In genomic region chr1:171561200-171561599, GRCm38 (mm10) we compare ENCODE assay signal across 19 mouse cellular contexts. TPM values are rescaled to one million over a fixed set of nuclear protein-coding genes. Genes with fewer than 3 reads are reported as not detected.
DNase-seq lines count a peak whose midpoint lies in the region; ATAC-seq and TF ChIP-seq lines count a peak whose summit lies in the region.
"Had no signal": no experiment of that assay in that cellular context is flagged by ENCODE, and none has a peak within 500 bp of the region (broad histone marks: within the 10 kb centered on the region; RNA-seq: fewer than 3 reads in every experiment).

No protein-coding gene starts in this region.

- H3K27ac ChIP-seq in heart, embryonic 12.5 days (ENCODE audit: poor library complexity, severe bottlenecking) = no peak overlapping the region
- H3K27ac ChIP-seq in spleen, adult 2 months (ENCODE audit: insufficient read depth, low read length) = peak overlapping the region; percentile 43; the same call in 1 of the 2 replicates
- H3K27ac ChIP-seq in liver, embryonic 16.5 days (ENCODE audit: low read length) = 0 out of 2 replicates have a peak overlapping the region, but pooled peaks have one; percentile 12
- no peak overlapping the region for H3K27ac ChIP-seq in hindbrain, embryonic 16.5 days (ENCODE audit: low read depth, low read length)
- H3K27ac ChIP-seq: gastrocnemius, adult 2 months; limb, embryonic 13.5 days had no signal

- H3K36me3 ChIP-seq in heart, embryonic 12.5 days = no peaks in the 10 kb centered on the region
- no peaks in the 10 kb centered on the region for H3K36me3 ChIP-seq in spleen, adult 2 months (ENCODE audit: control insufficient read depth, insufficient read depth, low read length)
- no peaks in the 10 kb centered on the region for H3K36me3 ChIP-seq in liver, embryonic 16.5 days (ENCODE audit: control insufficient read depth, insufficient read depth)
- H3K36me3 ChIP-seq in hindbrain, embryonic 16.5 days (ENCODE audit: control insufficient read depth, insufficient read depth, low read length) = no peaks in the 10 kb centered on the region
- H3K36me3 ChIP-seq: limb, embryonic 13.5 days had no signal

- H3K9ac ChIP-seq in heart, embryonic 12.5 days = no peak overlapping the region
- H3K9ac ChIP-seq in liver, embryonic 16.5 days (ENCODE audit: low read depth, low read length) = no peak overlapping the region
- H3K9ac ChIP-seq in hindbrain, embryonic 16.5 days (ENCODE audit: low read depth, low read length) = no peak overlapping the region
- H3K9ac ChIP-seq: limb, embryonic 13.5 days had no signal

- H3K9me3 ChIP-seq in heart, embryonic 12.5 days (replicated peaks) = no peaks in the 10 kb centered on the region
- H3K9me3 ChIP-seq in liver, embryonic 16.5 days (replicated peaks; ENCODE audit: control insufficient read depth, low read length) = no peaks in the 10 kb centered on the region
- H3K9me3 ChIP-seq in hindbrain, embryonic 16.5 days (ENCODE audit: control insufficient read depth, low read length) = no peaks in the 10 kb centered on the region
- H3K9me3 ChIP-seq: limb, embryonic 13.5 days had no signal

- H3K4me3 ChIP-seq in heart, embryonic 12.5 days = no peak overlapping the region
- H3K4me3 ChIP-seq in spleen, adult 2 months (ENCODE audit: extremely low read depth, insufficient read depth, insufficient read length) = no peak overlapping the region
- H3K4me3 ChIP-seq in liver, embryonic 16.5 days (ENCODE audit: low read depth, low read length) = no peak overlapping the region
- H3K4me3 ChIP-seq in hindbrain, embryonic 16.5 days (ENCODE audit: low read length) = no peak overlapping the region
- H3K4me3 ChIP-seq: gastrocnemius, adult 2 months; limb, embryonic 13.5 days had no signal

- ATAC-seq in heart, embryonic 12.5 days (ENCODE audit: insufficient number of reproducible peaks, low FRiP score) = no peak
- ATAC-seq in liver, embryonic 16.5 days (ENCODE audit: low read depth) = no peak
- no peak for ATAC-seq in hindbrain, embryonic 16.5 days
- ATAC-seq: forebrain, embryonic 14.5 days; inflammation-experienced regulatory T-cells, adult 6 months had no signal

- no peaks in the 10 kb centered on the region for H3K27me3 ChIP-seq in heart, embryonic 12.5 days (replicated peaks)
- H3K27me3 ChIP-seq in spleen, adult 2 months (ENCODE audit: control insufficient read depth, insufficient read depth, low read length) = no peaks in the 10 kb centered on the region
- H3K27me3 ChIP-seq in liver, embryonic 16.5 days (ENCODE audit: control insufficient read depth, insufficient read depth, low read depth, low read length) = no peaks in the 10 kb centered on the region
- no peaks in the 10 kb centered on the region for H3K27me3 ChIP-seq in hindbrain, embryonic 16.5 days (replicated peaks; ENCODE audit: control insufficient read depth, insufficient read depth, low read length)
- H3K27me3 ChIP-seq: limb, embryonic 13.5 days had no signal

- H3K4me1 ChIP-seq in heart, embryonic 12.5 days (replicated peaks) = peaks cover 16% of the 10 kb centered on the region; the same call in 1 of the 2 replicates
- peaks cover 28% of the 10 kb centered on the region; the same call in 1 of the 2 replicates for H3K4me1 ChIP-seq in spleen, adult 2 months (ENCODE audit: control insufficient read depth, insufficient read depth, insufficient read length)
- peaks cover 4% of the 10 kb centered on the region; the same call in 1 of the 2 replicates for H3K4me1 ChIP-seq in liver, embryonic 16.5 days (ENCODE audit: control insufficient read depth, low read depth, low read length)
- no peaks in the 10 kb centered on the region for H3K4me1 ChIP-seq in hindbrain, embryonic 16.5 days (ENCODE audit: control insufficient read depth, insufficient read depth, low read depth, low read length)
- H3K4me1 ChIP-seq: limb, embryonic 13.5 days had no signal

- no peak overlapping the region for H3K4me2 ChIP-seq in heart, embryonic 12.5 days
- H3K4me2 ChIP-seq in liver, embryonic 16.5 days (ENCODE audit: low read depth, low read length) = no peak overlapping the region
- no peak overlapping the region for H3K4me2 ChIP-seq in hindbrain, embryonic 16.5 days (ENCODE audit: low read length)
- H3K4me2 ChIP-seq: limb, embryonic 13.5 days had no signal

- WGBS in heart, embryonic 12.5 days = 83% methylated on average over 1 of the region's 1 CpGs
- WGBS in spleen, adult 2 months = 67% methylated on average over 1 of the region's 1 CpGs
- WGBS in liver, embryonic 16.5 days (ENCODE audit: insufficient replicate concordance) = 38% methylated on average over 1 of the region's 1 CpGs
- 88% methylated on average over 1 of the region's 1 CpGs for WGBS in hindbrain, embryonic 16.5 days

- peak; percentile 88 for DNase-seq in heart, adult 11 months
- DNase-seq in spleen, adult 2 months (ENCODE audit: low read depth in 1 of 2, low spot score in 2 of 2) = no peak
- DNase-seq in spleen, adult 12 weeks (ENCODE audit: low spot score) = no peak
- DNase-seq in adrenal gland, adult 18-20 months (ENCODE audit: low spot score in 2 of 2) = no peak
- DNase-seq in cerebellum, postnatal 4 days (ENCODE audit: low spot score in 2 of 2) = no peak
- DNase-seq: adrenal gland, postnatal 14 days; cerebellum, adult 11 months; gastrocnemius, adult 2 months; heart, postnatal 36 days; right cerebral cortex, postnatal 14 days; thymus, postnatal 14 days had no signal

- no peak for TF ChIP-seq CTCF in spleen, adult 2 months (IDR thresholded peaks at IDR 0.05; ENCODE audit: extremely low read depth, insufficient read depth, insufficient read length, insufficient replicate concordance)

- TF ChIP-seq POLR2A in spleen, adult 2 months (IDR thresholded peaks at IDR 0.05; ENCODE audit: low read depth, low read length) = no peak

RNA-seq across cellular contexts. Expression of gene Cd244a, which starts 2.2 kb away (rescaled TPM):
- polyA plus RNA-seq in heart, embryonic 12.5 days (2016; fragmentation: Nextera tagmentation; extraction: Ambion mirVana) = not detected in 2 replicates
- 5.7 and 6.8 TPM in 2 replicates for polyA plus RNA-seq in spleen, adult 2 months (2012; rRNA removed)
- 0.36 and 0.48 TPM in 2 replicates for polyA plus RNA-seq in liver, embryonic 16.5 days (2015; fragmentation: Nextera tagmentation; extraction: Ambion mirVana)
- not detected in 2 replicates for polyA plus RNA-seq in hindbrain, embryonic 16.5 days (2015; fragmentation: Nextera tagmentation; extraction: Ambion mirVana)
- under 1 TPM; 0.50 to 0.80 TPM for total RNA-seq in adrenal gland, adult 18-20 months (2021)
- polyA plus RNA-seq: forebrain, embryonic 14.5 days had no signal

RNA-seq across cellular contexts. Expression of gene Itln1, which starts 26.1 kb away (rescaled TPM):
- not detected in 2 replicates for polyA plus RNA-seq in heart, embryonic 12.5 days (2016; fragmentation: Nextera tagmentation; extraction: Ambion mirVana)
- polyA plus RNA-seq in spleen, adult 2 months (2012; rRNA removed) = 1.3 TPM in 1 of 2 replicates, not detected in the other
- not detected in 2 replicates for polyA plus RNA-seq in liver, embryonic 16.5 days (2015; fragmentation: Nextera tagmentation; extraction: Ambion mirVana)
- not detected in 2 replicates for polyA plus RNA-seq in hindbrain, embryonic 16.5 days (2015; fragmentation: Nextera tagmentation; extraction: Ambion mirVana)
- total RNA-seq in adrenal gland, adult 18-20 months (2021) = not detected
- total RNA-seq: adrenal gland, postnatal 14 days; gastrocnemius, adult 2 months; heart, adult 8-10 months; heart, postnatal 36 days had no signal
- polyA plus RNA-seq: cortical plate, adult 2 months; forebrain, embryonic 14.5 days; inflammation-experienced regulatory T-cells, adult 6 months; limb, embryonic 13.5 days had no signal

RNA-seq across cellular contexts. Expression of gene Ly9, which starts 46.0 kb away (rescaled TPM):
- 0.10 TPM in 1 of 2 replicates, not detected in the other for polyA plus RNA-seq in heart, embryonic 12.5 days (2016; fragmentation: Nextera tagmentation; extraction: Ambion mirVana)
- 23.8 and 27.7 TPM in 2 replicates for polyA plus RNA-seq in spleen, adult 2 months (2012; rRNA removed)
- polyA plus RNA-seq in liver, embryonic 16.5 days (2015; fragmentation: Nextera tagmentation; extraction: Ambion mirVana) = 1.5 and 1.7 TPM in 2 replicates
- 0.18 TPM in 1 of 2 replicates, not detected in the other for polyA plus RNA-seq in hindbrain, embryonic 16.5 days (2015; fragmentation: Nextera tagmentation; extraction: Ambion mirVana)
- 1 to 10 TPM in 1 of 2 experiments, under 1 TPM in 1; 0.89 to 3.0 TPM for total RNA-seq in adrenal gland, adult 18-20 months (2021)
- total RNA-seq: gastrocnemius, adult 2 months had no signal
- polyA plus RNA-seq: forebrain, embryonic 14.5 days had no signal

RNA-seq across cellular contexts. Expression of gene Alyref2, which starts 57.9 kb away (rescaled TPM):
- 12.4 and 13.3 TPM in 2 replicates for polyA plus RNA-seq in heart, embryonic 12.5 days (2016; fragmentation: Nextera tagmentation; extraction: Ambion mirVana)
- polyA plus RNA-seq in spleen, adult 2 months (2012; rRNA removed) = 5.1 and 6.7 TPM in 2 replicates
- polyA plus RNA-seq in liver, embryonic 16.5 days (2015; fragmentation: Nextera tagmentation; extraction: Ambion mirVana) = 2.6 and 3.5 TPM in 2 replicates
- polyA plus RNA-seq in hindbrain, embryonic 16.5 days (2015; fragmentation: Nextera tagmentation; extraction: Ambion mirVana) = 25.7 and 28.3 TPM in 2 replicates
- total RNA-seq in adrenal gland, adult 18-20 months (2021) = 1 to 10 TPM; 5.7 to 6.5 TPM

Comparison
In these comparisons a context has a peak if more than half of its experiments do, and no peak if none do; other contexts are left out.
1. H3K27ac ChIP-seq: peak in spleen, adult 2 months (single experiment) and liver, embryonic 16.5 days (single experiment); none in heart, embryonic 12.5 days (single experiment) and hindbrain, embryonic 16.5 days (single experiment).